Mouse (Mus musculus) T-cell, adult 2 months (primary cell): ENCODE data around the gene Jarid2.

Source experiments
- DNase-seq: peaks from one replicate; pipeline ENCODE4 v3.0.0; 2022; ENCODE audit warnings: low spot score

Jarid2 gene

DNA sequence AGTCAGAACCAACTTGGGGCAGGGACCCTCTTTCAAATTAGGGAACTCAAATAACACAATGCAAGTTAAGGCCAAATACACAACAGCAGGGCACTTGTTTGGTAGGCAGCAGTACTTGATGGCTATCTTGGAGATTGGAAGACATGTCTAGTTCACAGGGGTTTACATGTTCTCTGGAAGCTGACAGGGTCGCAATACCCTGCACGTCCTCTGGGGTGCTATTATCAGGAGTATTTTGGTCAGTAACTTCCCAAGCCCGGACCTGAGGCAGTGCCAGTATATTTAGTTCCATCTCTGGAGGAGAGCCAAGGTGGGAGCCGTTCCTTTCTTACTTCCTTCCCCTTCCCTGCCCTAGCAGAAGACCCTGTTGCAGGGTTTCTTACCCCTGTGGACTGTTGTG lies 186.7 kb downstream of the Jarid2 start:
- no peak for DNase-seq

DNA sequence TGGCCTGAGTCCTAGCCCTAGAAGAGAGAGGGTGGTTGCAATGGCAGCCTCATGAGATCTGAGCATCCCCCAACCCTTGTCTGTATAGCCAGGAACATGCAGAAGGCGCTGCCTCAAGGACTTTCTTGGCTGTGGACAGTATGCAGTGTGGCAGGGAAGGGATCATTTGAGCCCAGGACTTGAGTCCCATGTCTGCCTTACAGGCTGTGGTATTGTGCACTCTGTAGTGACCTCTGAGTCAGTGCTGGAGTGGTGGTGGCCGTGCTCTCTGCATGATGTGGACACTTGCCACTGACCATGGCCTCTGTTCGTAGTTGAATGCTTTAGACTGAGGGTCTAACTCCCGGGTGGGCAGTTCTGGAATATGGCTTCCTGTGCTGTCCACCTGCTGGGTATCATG lies 187.9 kb downstream of the Jarid2 start:
- DNase-seq = no peak

DNA sequence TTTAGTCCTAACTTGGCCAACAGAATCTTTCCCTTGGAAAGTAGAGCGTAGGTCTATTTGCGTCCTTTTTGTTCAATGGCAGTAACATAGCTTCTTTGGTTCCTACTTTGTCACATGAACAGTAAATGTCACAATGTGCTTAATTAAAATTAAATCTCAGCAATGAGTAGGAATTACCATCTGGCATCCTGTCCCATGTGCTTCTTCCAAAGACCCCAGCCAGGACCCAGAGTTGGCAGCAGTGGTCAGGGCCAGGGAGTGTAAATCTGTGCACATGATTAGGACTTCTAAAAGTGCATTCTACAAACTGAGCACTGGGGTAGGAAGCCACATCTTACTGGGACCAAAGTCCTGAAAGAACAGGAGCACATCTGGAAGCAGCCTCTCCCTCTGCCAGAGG lies 189.0 kb downstream of the Jarid2 start:
- no peak for DNase-seq

DNA sequence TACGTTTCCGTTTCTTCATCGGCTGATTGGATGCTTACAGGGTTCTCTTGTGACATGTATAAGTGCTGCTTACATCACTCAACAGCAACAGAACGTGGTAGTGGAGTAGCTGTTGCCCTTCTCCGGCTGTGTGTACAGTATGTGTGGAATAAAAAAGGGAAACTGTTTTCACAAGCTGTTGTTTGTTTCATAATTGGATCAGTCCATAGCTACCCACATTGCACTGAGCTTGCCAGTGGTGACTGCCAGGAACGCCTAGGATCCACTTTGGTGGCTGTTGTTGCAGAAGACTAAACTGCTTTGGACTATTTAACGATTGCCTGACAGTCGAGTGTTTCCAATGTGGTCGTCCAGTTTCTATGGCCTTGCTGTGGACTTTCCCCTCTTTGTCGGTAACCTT lies 191.8 kb downstream of the Jarid2 start:
- DNase-seq = no peak

DNA sequence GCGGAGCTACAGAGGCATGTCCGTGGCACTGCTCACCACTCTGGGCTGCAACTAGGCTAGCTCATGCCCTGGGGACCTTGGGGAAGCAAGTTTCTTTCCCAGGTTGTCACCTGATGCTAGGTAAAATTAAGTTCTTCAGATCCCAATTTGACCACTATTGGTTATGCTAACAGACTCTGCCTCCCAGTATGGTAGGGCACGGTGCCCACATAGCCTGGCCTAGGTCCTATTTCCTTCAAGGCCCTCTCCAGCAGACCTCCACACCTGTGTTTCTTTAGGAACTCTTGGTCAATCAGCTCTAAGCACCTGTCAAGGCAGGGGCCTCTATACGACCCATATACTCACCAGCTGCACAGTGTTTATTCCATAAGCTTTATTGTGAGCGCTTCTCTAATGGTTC lies 192.4 kb downstream of the Jarid2 start:
- no peak for DNase-seq

DNA sequence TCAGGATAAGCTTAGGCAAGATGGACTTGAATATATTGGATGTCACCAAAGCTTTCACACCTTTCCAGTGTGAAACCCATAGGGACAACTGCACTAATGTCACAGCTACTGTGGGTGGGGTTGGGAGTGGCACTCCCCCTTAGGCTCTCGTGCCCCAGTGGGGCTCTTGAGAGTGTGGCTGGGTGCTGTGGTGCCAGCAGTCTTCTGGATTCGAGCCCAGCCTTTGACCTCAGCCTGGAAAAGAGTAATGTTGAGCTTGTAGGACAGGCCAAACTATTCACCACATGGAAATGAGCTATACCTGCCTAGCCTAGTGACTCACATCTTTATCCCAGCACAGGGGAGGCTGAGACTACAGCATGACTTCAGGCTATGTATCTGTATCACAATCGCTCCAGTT lies 194.8 kb downstream of the Jarid2 start:
- DNase-seq = no peak

DNA sequence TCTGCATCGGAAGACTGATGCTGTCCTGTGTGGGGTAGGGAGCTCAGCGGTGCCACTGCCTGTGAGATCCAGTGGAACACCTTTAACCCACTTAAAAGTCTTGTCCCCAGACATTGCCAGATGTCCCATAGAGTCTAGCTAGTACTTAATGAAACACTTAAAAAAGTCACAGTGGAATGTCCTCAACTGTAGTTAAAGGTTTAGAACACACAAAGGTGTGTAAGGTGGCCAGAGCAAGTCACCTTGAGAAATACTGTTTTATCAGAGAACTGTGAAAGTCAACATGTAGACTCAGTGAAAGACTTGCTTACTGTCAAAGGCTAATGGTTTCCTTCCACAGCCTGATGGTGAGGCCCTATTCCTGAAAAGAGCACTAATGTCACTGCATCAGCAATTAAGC lies 195.9 kb downstream of the Jarid2 start:
- no peak for DNase-seq

DNA sequence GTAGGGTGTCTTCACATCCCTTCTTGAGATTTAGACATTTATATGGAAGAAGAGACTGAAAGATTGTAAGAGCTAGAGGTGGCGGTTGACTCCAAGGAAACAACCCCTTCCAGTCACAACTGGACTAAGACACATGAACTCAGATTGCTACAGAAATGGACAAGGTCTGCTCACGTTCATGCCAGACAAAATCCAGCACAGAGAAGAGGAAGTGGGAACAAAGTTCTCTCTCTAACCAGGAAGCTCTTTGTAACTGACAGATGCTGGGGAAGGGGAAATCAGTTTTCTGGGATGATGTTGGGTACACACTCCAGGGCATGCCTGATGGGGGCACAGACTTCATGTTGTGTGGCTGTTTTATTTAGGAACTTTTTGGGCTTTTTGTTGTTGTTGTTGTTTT lies 197.0 kb downstream of the Jarid2 start:
- DNase-seq = no peak

DNA sequence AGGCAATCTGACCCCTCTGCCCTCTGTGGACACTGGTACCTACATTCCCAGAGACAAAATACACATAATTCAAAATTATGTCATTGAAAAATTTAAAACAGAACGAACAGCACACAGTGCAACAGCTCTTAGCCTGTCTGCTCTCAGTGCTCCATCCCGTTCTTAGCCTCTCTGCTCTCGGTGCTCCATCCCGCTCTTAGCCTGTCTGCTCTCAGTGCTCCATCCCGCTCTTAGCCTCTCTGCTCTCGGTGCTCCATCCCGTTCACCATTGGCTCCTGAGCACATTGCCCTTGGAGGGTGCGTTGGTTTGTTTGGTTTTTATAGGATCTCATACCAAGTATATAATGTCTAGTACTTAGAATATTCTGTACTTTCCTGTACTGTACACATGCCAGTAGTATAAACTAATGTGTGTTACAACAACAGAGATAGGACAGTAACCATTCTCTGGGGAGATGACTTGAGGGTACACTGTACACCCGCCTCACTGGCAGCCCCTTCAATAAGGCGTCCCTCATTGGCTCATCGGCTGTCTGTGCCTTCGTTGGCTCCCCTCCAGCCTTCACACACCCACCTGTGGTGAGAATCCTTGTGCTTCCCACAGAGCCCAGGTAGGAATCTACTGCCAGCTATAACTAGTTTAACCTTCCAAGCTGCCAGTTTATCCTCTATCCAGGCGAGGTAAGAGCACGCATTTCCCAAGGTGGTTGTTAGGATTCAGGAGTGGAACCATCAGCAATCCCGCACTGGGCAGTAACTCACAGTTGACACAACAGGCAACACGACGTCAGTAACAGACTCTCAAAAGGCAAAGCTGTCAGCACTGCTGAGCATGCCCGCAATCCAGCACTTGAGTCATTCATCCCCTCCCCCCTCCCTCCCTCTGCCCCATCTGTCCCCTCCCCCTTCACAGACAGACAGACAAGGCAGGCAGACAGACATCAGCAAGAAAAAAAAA lies 203.3 kb downstream of the Jarid2 start:
- no peak for DNase-seq

DNA sequence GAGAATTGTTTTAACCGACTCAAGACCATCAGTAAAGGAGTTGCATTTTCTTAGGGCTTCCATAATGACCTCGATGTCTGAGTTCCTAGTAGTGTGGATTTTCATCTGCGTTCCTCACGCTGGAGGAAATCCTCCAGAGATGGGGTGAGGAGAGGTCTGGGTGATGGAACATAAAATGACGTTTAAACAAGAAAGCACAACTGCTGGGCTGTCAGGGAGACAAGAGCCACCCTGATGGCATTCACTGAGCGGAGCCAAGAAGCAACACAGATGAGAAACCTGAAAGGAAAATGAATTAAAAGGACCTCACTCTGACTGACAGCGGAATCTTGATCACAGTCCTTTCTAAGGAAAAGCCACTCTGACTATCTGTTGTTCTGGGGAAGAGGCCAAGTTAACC lies 204.3 kb downstream of the Jarid2 start:
- DNase-seq = no peak

DNA sequence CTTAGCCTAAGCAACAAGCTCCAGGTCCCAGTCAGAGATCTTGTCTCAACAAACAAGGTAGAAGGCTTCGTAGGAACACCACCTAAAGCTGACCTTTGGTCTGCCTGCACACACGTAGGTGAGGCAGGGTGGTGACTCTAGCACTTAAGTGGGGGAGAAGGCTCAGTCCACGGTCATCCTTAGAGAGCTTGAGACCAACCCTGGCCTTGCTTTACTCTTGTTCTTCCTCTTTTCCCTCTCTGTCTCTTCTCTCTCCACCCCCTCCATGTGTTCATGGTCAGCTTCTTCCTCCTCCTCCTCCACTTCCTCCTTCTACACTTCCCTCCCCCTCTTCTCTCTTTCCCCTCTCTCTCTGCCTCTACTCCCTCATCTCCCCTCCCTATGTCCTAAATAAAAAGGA lies 208.4 kb downstream of the Jarid2 start:
- DNase-seq = no peak

DNA sequence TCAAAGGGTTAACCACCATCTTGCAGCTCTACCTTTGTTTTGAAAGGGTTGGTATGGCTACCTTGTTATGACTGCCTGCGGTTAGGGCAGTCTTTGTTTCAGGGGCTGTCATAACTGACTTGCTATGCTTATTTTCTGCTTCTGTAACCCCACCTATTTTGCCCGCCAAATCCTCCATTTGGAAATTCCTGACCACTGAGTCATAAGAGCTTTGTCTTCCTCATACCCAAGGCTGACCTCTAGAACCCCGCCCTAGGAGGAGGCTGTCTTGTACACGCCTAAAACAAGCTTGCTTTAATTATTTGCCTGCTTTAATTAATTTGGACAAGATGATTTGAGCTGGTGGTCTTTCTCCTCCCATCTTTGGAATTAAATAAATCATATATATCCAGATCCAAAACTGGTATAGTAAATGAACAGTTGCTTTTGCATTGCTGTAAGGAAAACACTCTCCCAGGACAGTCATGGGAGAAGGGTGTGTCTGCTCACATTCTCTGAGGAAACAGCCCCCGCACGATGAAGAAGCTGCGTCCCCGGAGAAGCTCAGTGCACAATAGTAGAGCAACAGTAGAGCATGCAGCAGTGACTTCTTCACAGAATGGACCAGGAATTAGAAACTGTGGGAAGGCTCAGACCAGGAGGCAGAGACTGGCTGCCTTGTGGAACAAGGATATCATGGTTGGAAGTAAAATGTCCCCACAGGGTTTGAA lies 210.2 kb downstream of the Jarid2 start:
- DNase-seq = no peak

DNA sequence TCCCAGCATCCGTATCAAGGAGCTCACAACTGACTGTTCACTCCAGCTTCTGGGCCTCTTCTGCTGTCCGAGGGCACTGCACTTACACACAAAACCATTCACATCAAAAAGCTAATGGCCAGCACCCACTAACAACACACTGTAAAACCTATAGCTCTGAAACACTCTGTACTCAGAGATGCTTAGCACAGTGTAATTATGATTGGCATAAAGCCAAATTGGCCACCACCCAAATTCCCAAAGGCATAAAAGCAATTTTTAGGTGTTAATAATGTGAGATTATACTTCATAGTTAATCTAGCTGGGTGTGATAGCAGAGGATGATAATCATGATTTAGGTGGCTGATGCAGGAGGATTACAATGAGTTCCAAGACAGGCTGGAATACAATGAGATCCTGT lies 214.3 kb downstream of the Jarid2 start:
- DNase-seq = no peak

DNA sequence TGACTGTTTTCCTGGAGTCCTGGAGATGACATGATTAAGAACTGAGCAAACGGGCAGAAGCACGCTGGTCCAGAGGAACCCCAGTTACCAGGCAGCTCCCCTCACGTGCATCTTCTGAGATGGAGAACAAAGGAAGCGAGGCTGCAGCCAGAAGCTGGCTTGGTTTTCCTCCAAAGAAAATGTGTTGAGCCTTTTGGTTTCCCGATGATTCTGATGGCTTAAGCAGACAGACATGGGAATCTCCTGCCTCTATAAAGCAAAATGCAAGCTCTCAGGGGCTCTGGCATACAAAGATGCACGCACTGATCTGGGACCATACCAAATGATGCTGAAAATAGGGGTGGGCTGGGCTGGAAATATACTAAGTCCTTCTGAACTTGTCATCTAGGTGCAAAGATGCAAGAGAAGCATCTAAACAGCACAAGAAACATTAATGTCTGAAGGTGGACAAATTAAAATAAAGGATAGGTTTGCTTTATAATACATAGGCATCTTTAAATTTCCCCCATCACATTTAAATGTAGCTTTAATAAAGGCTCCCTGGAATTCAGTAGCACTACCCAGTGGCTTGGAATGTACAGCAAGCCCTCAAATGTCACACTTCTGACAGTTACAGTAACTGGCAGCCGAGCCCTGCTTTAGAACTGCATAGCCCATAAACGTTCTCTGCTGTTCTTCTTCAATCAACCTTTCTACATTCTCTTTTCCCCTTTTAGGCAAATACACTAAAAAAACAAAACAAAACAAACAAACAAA lies 217.8 kb downstream of the Jarid2 start:
- DNase-seq = no peak

DNA sequence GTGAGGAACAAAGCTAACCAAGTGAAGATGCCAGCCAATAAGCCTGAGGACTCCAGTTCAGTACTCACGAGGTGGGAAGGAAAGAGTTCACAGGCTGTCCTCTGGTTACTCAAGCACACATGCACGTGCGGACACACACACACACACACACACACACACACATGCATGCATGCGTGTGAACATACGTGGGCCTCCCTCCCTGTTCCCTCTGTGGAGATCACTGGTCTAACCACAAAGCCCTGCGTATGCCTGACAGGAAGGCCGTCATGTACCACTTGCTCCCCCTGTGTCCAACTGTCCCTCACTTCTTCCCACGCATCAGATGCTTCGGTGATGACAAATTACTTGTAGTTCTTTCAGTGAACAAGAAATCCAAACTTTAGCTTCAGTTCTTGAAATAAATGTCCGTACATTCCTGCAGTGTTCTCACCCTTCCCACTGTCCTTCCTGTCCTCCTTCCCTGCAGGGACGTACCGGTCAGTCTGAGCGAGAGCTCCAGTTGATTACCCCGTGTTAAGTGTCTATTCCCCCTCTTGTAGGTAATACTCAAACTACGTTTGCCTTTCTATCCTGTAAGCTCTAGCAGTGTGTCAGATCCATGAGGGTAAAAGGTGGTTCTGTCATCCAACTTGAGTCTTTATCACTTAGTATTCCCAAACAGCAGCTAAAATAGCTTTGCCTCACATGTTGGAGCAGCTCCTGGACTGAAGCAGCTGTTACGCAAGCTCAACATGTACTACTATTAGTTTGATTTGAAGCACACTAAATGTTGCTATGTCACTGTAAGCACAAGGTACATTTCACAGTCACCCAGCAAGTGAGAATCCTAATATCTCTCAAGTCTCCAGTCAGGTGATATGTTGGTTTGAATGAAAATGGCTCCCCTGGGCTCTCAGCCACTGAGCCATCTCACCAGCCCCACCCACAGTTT lies 219.3 kb downstream of the Jarid2 start:
- DNase-seq = no peak

DNA sequence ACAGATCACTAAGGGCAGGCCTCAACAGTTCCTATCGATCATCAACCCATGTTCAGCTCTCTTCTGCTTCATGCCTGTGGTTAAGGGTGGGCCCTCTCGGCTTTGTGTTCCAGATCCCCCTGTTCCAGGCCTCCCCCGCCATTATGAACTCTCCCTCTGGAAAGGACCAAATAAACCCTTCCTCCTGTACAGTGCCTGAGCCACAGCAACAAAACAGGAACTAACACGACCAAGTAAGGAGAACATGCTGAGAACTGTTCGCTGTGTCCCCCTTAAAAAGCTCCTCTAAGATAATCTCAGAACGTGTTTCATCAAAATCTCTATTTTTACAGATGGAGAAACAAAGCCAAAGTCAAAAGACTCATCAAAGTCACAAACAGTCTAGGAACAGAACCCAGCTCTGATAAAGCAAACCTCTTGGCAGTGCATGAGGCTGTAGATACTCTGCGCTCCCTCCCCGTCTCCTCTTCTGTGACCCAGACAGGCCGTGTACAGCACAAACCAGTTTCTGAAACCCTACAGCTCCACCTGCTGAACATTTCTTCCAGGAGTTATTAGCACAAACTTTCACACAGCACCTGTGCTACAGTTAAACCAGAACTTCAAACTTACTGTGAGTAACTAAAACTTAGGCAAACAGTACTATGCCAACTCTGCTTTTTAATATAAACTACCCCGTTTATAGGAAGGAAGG lies 223.3 kb downstream of the Jarid2 start:
- DNase-seq = no peak

DNA sequence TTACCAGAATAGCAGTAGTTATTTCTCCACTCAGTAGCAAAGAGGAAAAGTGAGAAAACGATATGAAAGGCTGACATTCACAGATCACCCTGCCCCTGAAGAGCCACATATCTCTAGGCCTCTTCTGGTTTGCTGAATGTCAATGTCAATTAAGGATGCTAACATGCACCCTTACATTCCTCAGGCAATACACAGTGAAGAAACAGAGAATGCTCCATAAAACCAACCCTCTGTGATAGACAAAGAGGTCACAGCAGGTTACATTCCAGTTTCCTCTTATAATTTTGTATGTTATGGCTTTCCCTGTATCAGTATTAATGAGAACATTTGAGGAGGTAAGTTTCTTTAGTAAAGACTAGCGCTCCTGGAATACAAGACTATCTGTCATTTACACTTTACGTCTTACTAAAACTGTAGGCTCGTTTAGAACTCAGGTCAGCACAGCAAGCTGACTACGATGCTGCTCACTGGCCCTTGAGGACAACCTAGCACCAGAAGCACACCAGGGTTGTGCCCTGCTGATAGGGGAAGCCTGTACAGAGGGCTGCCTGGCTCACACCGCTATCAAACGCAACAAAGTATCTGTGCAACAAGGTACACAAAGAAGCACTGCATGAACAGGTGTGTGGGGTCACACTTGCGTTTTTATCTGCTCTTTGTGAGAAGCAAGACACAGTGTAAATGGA lies 224.4 kb downstream of the Jarid2 start:
- DNase-seq = no peak

DNA sequence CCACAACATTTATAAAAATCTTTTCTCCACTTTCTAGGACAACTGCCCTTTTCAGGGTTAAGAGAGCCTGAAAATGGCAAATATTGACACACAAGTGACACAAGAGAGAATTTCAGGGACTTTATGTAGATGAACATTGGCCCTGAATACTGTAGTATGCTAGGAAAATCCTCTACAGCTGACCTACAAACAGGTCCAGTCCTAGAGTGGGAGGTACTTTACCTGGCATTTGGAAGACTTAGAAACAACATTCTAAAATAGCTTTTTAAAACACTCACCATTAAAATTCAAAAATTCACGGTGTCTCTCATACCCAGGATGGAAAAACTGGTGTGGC lies 224.9 kb downstream of the Jarid2 start:
- DNase-seq = no peak

DNA sequence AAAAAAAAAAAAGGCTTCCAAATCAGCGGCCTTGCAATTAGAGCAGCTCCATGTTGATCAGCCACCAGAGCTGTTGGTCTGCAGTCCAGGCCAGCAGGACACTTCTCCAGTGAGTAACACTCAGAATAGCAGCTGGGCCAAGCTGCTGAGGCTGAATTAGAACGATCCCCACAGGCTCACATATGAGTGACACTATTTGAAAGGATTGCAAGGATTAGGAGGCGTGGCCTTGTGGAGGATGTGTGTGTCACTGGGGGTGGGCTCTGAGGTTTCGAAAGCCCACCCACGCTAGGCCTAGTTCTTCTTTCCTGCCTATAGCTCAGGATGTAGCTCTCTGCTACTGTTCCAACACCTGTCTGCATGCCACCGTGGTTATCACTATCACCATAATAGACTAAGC lies 226.5 kb downstream of the Jarid2 start:
- DNase-seq = no peak

DNA sequence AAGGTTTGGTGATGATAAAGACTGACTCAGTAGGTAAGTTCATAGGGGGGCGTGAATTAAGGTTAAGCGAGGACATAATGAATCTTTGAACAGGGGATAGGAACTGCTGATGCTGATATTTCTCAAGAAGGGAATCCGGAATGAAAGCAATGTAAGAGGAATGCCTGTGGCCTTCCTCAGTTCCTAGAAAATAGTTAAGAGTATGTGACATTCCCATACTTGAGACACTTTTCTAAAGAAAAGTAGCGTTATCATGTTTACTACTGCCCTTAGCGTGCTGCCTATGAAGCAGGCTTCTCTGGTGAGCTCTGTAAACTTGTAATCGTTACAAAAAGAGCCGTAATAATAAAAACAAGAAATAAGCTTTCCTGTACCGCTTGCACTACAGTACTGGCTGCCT lies 227.8 kb downstream of the Jarid2 start:
- no peak for DNase-seq
